Mouse (Mus musculus): ENCODE measurements around the gene Glipr1.

Glipr1 gene

DNA sequence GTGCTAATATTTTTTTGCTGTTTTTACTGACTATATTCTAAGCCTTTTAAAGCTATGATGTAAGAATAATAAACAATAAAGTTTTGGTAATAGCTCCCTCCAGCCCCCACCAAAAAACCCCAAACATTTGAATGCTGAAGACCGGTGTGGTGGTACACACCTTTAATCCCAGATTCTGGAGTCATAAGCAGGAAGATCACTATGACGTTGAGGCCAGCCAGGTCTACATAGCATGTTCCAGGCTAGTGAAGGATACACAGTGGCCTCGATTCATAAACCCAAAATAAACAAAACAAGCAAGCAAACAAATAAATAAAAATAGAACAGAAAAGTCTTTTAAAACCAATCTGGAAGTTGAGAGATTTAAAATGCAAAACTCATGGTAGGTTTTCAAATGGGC lies 30.5 kb downstream of the Glipr1 start:
- in situ Hi-C loops (cut with MboI; ENCODE audit: unreplicated experiment in 2 of 2), result loop anchor here (25.0 kb wide), 3 partner anchors 660 to 1185 kb away; no protein-coding TSS in a partner anchor

DNA sequence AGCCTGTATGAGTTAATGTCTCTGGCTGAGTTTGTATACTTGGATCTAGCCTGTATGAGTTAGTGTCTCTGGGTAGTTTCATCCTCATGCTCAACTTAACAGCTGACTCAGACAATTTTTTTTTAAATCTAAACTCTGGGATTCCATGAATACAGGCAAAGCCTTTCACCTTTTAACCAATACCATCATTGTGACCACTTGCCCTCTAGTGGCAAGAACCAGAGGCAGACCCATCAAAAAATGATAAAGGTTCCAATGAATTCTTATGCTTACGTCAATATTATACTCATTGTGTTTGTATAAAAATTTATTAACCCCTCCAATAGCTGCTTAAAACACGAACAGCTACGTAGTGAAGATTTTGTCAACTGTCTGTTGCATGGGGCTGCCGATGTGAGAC lies 36.0 kb downstream of the Glipr1 start:
- in situ Hi-C loops (cut with MboI; ENCODE audit: unreplicated experiment in 2 of 2), result loop anchor here (10.0 to 25.0 kb wide), 6 partner anchors 654 to 1179 kb away; no protein-coding TSS in a partner anchor

DNA sequence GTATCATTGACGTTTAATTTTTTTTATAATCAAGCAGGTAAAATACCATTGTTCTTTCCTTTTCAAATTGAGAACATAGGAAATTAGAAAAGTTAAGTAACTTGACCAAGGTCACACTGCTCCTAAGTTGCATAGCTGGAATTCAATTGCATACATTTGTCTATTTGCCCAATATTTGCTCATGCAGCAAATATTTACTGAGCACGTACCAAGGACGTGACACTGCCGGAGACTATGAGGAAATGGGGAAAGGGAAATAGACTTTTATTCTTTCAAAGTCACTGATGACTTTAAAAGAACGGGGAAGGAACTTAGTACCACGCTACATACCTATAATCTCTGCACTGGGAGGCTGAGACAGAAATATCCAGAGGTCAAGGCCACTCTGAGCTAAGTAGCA lies 42.0 kb downstream of the Glipr1 start:
- in situ Hi-C loops (cut with MboI; ENCODE audit: unreplicated experiment in 2 of 2), result loop anchor here (5.0 to 25.0 kb wide), 7 partner anchors 463 to 1173 kb away; no protein-coding TSS in a partner anchor

DNA sequence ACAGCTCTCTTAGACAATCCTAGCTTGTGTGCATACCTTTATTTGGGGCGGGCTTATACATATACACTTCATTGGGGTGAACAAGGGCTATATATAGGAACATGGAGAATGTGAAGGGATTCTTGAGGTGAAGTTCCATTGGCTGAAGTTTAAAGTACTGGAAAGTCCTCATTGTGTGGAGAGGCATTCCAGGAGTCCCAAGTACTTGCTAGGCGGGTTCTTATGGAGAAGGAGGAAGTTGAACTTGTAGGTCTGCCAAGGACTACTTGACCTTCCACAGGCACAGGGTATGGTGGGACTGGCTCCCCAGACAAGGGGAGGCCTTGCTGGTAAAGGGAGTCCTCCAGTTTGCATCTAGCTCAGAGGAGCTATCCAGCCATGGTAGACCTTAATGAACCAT lies 43.1 kb downstream of the Glipr1 start:
- in situ Hi-C loops (cut with MboI; ENCODE audit: unreplicated experiment in 2 of 2), result loop anchor here (5.0 to 25.0 kb wide), 6 partner anchors 457 to 1172 kb away; no protein-coding TSS in a partner anchor

DNA sequence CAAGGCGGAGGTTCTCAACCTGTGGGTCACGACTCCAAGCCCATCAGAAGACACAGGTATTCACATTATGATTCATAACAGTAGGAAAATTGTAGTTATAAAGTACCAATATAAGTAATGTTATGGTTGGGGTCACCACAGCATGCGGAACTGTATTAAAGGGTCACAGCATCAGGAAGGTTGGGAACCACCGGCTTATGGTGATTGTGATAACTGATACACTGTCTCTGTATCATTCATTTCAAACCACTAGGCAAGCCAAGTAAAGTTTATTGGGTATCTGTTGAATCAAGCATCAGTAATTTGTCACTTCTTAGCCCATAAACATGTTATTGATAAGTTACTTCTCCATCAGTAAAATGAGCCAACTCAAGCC lies 44.4 kb downstream of the Glipr1 start:
- in situ Hi-C loops (cut with MboI; ENCODE audit: unreplicated experiment in 2 of 2), result loop anchor here (5.0 to 25.0 kb wide), 6 partner anchors 456 to 1171 kb away; no protein-coding TSS in a partner anchor

DNA sequence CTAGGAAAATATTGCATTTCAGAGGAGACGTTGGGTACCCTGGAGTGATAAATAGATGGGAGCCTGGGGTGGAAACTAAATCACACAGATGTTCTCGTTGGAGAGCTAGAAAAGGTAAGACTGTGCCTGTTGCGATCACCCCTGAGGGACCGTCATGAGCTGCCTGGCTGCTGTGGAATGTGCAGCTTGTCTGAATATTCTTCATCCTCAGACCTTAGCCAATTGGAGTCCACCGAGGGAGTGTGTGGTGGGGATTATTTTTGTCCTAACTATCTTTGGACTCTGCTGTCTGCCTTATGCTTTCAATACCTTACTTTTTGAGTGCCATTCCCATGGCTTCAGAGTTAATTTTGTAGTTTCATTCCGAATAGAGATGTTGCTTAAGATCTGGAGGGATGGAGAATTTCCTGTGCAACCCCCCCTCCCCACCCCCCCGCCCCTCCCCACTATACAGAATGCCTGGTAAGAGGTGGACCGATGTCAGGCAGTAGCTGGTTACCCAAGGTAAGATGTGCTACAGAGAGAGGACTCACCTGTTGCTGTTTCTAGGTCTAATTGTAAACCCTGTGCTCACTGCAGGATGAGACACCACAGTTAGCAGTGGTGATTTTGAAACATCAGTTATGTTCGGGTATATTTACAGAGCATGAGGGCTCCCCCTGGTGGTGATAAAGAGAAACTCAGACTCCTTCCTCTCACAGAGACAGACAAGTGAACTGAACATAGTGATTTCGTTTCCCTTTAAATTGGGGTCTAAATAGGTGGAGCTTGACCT lies 45.0 kb downstream of the Glipr1 start:
- in situ Hi-C loops (cut with MboI; ENCODE audit: unreplicated experiment in 2 of 2), result loop anchor here (5.0 to 25.0 kb wide), 6 partner anchors 455 to 1170 kb away; no protein-coding TSS in a partner anchor

DNA sequence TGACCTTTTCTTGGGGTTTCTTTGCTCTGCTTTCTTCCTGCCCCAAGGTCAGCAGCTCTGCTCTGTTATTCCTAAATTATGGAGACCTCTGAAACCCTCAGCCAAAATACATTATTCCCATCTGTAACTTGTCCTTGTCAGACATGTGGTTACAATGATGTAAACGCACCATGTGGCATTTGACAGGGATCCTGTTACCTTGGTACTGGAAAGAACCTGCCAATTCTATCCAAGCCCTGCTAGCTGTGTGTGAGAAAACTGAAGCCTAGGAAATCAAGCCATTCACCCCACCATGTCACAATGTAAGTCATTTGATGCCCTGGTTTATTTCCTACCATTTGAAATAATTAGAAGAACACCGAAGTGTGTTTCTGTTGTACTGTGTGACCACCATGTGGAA lies 46.6 kb downstream of the Glipr1 start:
- in situ Hi-C loops (cut with MboI; ENCODE audit: unreplicated experiment in 2 of 2), result loop anchor here (5.0 to 25.0 kb wide), 6 partner anchors 454 to 1169 kb away; no protein-coding TSS in a partner anchor

DNA sequence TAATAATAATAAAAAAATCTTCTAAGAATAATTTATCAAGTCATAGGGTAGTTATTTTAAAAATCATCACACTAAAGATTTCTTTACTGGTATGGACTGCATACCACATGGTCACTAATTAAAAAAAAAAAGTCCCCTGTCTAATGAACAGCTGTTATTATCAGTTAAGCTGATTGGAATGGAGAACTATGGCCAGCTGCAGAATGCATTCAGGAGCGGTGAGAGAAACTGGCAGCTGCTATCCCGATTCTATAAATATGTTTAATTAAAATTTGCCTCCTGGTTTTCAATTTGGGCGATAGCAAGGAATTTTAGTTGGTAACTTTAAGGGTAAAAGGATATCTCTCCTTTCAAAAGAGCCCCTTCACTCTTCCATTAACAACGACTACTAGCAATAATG lies 53.4 kb downstream of the Glipr1 start:
- in situ Hi-C loops (cut with MboI; ENCODE audit: unreplicated experiment in 2 of 2), result no loop called here

DNA sequence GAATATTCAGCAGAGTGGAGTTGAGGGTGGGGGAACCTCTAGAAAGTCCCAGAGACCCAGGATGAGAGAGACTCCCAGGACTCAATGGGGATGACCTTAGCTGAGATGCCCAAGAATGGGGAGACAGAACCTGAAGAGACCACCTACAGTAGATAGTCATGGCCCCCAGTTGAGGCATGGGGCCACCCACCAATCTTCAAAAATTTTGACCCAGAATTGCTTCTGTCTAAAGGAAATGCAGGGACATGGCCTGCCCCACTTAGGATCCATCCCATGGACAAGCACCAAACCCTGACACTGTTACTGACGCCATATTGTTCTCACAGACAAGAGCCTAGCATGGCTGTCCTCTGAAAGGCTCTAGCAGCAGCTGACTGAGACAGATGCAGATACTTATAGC lies 54.4 kb downstream of the Glipr1 start:
- in situ Hi-C loops (cut with MboI; ENCODE audit: unreplicated experiment in 2 of 2), result no loop called here

DNA sequence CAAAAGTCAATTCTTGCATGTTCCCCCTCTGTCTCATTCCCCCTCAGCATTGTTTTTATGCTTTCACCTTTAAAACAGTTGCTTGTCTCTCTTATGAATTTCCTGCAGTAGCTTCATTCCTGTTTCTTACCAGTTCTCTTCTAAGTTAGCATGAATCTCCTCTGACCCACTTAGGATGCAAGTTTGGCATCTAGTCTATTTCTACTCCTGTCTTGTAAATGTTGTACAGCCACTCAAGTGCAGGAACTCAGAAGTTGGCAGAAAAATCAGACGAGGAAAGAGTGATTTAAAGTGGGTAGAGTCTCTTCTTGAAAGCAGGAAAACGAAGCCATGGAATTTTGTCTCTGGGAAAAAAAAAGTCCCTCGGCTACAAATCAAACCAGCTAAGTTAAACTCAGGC lies 56.9 kb downstream of the Glipr1 start:
- in situ Hi-C loops (cut with MboI; ENCODE audit: unreplicated experiment in 2 of 2), result no loop called here

DNA sequence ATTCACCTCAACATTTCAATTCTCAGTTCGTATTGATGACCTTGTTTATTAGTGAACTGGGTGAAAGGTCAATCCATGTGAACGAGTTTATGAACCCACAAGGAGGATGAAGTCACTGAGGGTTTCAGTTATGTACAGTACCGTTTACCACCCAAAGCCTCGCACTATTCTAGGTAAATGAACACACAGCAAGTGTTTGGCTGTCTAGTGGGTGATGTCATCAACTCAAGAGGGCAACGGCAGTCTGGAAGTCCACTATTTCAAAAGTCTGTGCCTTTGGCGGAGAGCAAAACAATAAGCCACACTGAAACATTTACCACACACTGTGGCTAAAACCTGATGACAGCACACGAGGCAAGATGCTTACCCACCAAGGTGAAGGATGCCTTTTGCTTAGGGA lies 59.4 kb downstream of the Glipr1 start:
- in situ Hi-C loops (cut with MboI; ENCODE audit: unreplicated experiment in 2 of 2), result no loop called here

DNA sequence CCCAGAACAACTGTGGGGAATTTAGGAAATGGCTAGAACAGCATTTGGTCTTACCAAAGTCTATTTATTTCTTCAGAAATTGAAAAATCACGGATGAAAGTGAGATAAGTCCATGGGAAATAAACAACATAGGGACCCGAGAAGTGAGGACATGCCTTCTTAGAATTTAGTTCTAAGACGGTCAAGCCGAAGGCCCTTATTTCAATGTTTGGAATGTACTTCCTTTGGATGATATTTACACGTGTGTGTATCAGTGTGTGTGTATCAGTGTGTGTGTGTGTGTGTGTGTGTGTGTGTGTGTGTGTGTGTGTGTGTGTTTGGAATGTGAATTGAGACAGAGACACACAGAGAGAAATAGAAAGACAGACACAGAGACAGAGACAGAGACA lies 65.3 kb downstream of the Glipr1 start:
- in situ Hi-C loops (cut with MboI; ENCODE audit: unreplicated experiment in 2 of 2), result no loop called here

DNA sequence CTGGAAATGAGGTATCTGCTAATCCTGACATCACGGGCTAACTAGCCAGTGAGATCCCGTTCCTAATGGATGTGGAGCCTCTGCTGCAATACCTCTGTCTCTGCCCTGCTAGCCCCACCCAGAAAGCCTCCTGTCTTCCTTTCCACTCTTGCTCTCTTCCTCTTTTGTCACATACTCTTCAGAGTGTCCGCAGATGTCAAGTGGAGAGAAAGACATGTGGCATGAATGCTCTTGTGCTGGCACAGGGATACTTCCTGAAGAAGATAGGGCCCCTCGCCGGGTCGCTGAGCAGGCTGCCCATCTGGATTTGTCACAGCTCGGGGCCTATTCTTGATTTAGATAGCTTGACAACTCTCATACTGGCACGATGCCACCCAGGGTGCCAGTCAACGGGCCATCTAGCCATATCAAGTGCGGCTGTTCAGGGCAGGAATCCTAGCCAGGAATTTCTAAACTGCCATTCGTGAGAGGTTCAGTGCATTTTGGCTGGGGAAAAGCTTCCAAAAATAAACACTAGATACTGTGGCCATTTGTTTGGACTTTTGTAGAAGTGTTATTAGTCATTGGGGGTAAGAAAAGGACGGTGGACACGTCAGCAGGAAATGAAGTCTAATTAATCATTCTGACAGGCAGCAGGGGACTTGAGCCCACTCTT lies 65.8 kb downstream of the Glipr1 start:
- in situ Hi-C loops (cut with MboI; ENCODE audit: unreplicated experiment in 2 of 2), result no loop called here

DNA sequence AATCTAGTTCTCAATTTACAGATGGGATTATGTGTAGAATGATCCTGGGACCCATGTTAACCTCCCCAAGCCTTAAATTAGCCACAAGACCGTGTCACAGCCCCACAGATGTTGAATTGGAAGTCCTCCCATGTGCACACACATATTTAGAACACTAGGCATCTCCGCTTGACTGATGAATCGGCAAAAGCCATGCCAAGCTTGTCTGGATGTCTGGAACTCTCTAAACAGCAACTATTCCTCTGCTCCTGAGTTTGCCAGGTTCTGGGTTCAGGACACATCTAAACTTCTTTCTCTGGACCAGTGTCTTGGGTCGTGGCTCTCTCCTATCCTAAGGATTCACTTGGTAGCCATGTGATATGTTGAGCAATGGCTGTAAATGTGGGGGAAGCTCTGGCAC lies 66.4 kb downstream of the Glipr1 start:
- in situ Hi-C loops (cut with MboI; ENCODE audit: unreplicated experiment in 2 of 2), result no loop called here

Data from v-Abl transformed pro-B cells (cell line).